Mouse (Mus musculus) midbrain, embryonic 14.5 days (tissue): Measurements from ENCODE around the gene Drc7. TPM values are rescaled to one million over a fixed set of nuclear protein-coding genes. Genes with fewer than 3 reads are reported as not detected.

ENCODE experiments used
- ATAC-seq: fragments of 200-750 bp; cut with Nextera tagmentation; 2 replicates; pipeline ENCODE4 v1.8.0; 2017; ENCODE audit warnings: moderate number of reproducible peaks, moderate library complexity; ENCODE audit not compliant: low FRiP score, low TSS enrichment
- DNase-seq: peaks from one replicate; pipeline ENCODE4 v3.0.0-alpha.2; 2015
- H3K27ac ChIP-seq: fragments of 300-500 bp; sonication (generic); replicated peaks from 2 replicates; pipeline ENCODE4 v1.5.1; 2014; ENCODE audit warnings: mild to moderate bottlenecking, low read depth, low read length, moderate library complexity
- H3K27me3 ChIP-seq: fragments of 300-500 bp; sonication (generic); 2 replicates; pipeline ENCODE4 v1.6.1; 2014; ENCODE audit warnings: low read length, control low read depth, mixed read lengths; ENCODE audit not compliant: control insufficient read depth, insufficient read depth
- H3K36me3 ChIP-seq: fragments of 300-500 bp; sonication (generic); 2 replicates; pipeline ENCODE4 v1.6.1; 2014; ENCODE audit warnings: low read length, control low read depth; ENCODE audit not compliant: control insufficient read depth, insufficient read depth
- H3K4me1 ChIP-seq: fragments of 300-500 bp; sonication (generic); 2 replicates; pipeline ENCODE4 v1.6.1; 2014; ENCODE audit warnings: mild to moderate bottlenecking, antibody characterized with exemption, low read length, control low read depth; ENCODE audit not compliant: control insufficient read depth, insufficient read depth
- H3K4me2 ChIP-seq: fragments of 300-500 bp; sonication (generic); 2 replicates; pipeline ENCODE4 v1.6.1; 2014; ENCODE audit warnings: mild to moderate bottlenecking, low read length, moderate library complexity
- H3K4me3 ChIP-seq: fragments of 300-500 bp; sonication (generic); replicated peaks from 2 replicates; pipeline ENCODE4 v1.5.1; 2014; ENCODE audit warnings: low read depth, low read length
- H3K9ac ChIP-seq: fragments of 300-500 bp; sonication (generic); replicated peaks from 2 replicates; pipeline ENCODE4 v1.6.1; 2014; ENCODE audit warnings: mild to moderate bottlenecking, low read length, moderate library complexity
- H3K9me3 ChIP-seq: fragments of 300-500 bp; sonication (generic); 2 replicates; pipeline ENCODE4 v1.6.1; 2016; ENCODE audit warnings: low read length, control low read depth, mixed read lengths; ENCODE audit not compliant: control insufficient read depth
- WGBS: fragments of 180-500 bp; shearing (Covaris S2); extraction: QIAGEN DNeasy Blood & Tissue Kit; methylation state at CpG from one replicate; pipeline ENCODE4 v1.1.7; 2014; 5-methylcytosine and 5-hydroxymethylcytosine counted together
- polyA plus RNA-seq: library from polyadenylated mRNA; unstranded; fragments of >200 nt; fragmentation: Nextera tagmentation; extraction: Ambion mirVana; gene quantifications from 2 replicates; pipeline ENCODE4 v1.2.1, GENCODE M21; 2014

Gene Drc7
- polyA plus RNA-seq, 1 experiment from 2014 or later = 1.2 TPM

GRCm38 (mm10) chr8:95047884-95048680 lies 6.8 kb upstream of the Drc7 start:
- no peaks in the 10 kb centered on the region for H3K4me1 ChIP-seq
- 56% methylated on average over 6 of the region's 6 CpGs for WGBS
- H3K9ac ChIP-seq = no peak overlapping the region
- no peak overlapping the region for H3K27ac ChIP-seq
- no peak overlapping the region for H3K4me3 ChIP-seq
- H3K27me3 ChIP-seq = no peaks in the 10 kb centered on the region
- no peak overlapping the region for H3K4me2 ChIP-seq
- ATAC-seq (no peak), DNase-seq (peak; percentile 28)
- no peaks in the 10 kb centered on the region for H3K36me3 ChIP-seq
- H3K9me3 ChIP-seq = no peaks in the 10 kb centered on the region

GRCm38 (mm10) chr8:95049636-95050035 lies 5.3 kb upstream of the Drc7 start:
- Histone ChIP-seq H3K9ac (no peak overlapping the region), H3K4me1 (no peaks in the 10 kb centered on the region), H3K4me3 (no peak overlapping the region), H3K27ac (no peak overlapping the region), H3K4me2 (no peak overlapping the region), H3K27me3 (no peaks in the 10 kb centered on the region), H3K36me3 (no peaks in the 10 kb centered on the region), H3K9me3 (no peaks in the 10 kb centered on the region)
- DNase-seq (no peak), ATAC-seq (no peak)
- 90% methylated on average over 2 of the region's 2 CpGs for WGBS

- H3K4me3 ChIP-seq = no peak overlapping the region
- no peaks in the 10 kb centered on the region for H3K4me1 ChIP-seq
- no peak overlapping the region for H3K27ac ChIP-seq
- no peaks in the 10 kb centered on the region for H3K9me3 ChIP-seq
- 65% methylated on average over 6 of the region's 6 CpGs for whole genome bisulfite sequencing
- ATAC-seq = 0 out of 2 replicates have a peak, but pooled peaks have one; percentile 24
- DNase-seq = no peak
- no peaks in the 10 kb centered on the region for H3K27me3 ChIP-seq
- no peaks in the 10 kb centered on the region for H3K36me3 ChIP-seq
- no peak overlapping the region for H3K4me2 ChIP-seq
- H3K9ac ChIP-seq = no peak overlapping the region
Measured at GRCm38 (mm10) chr8:95054438-95054837, 465 bp upstream of the Drc7 start.

- Histone ChIP-seq H3K27me3 (no peaks in the 10 kb centered on the region), H3K36me3 (no peaks in the 10 kb centered on the region), H3K27ac (no peak overlapping the region), H3K9me3 (no peaks in the 10 kb centered on the region), H3K4me2 (no peak overlapping the region), H3K9ac (no peak overlapping the region), H3K4me3 (no peak overlapping the region), H3K4me1 (no peaks in the 10 kb centered on the region)
- DNase-seq (no peak), ATAC-seq (no peak)
- WGBS = 89% methylated on average over 5 of the region's 5 CpGs
Measured at GRCm38 (mm10) chr8:95056414-95056813, 1.5 kb downstream of the Drc7 start.

GRCm38 (mm10) chr8:95058661-95059060 lies 3.8 kb downstream of the Drc7 start:
- ATAC-seq = no peak
- Histone ChIP-seq H3K4me1 (no peaks in the 10 kb centered on the region), H3K4me2 (no peak overlapping the region), H3K27ac (no peak overlapping the region), H3K9me3 (no peaks in the 10 kb centered on the region), H3K36me3 (no peaks in the 10 kb centered on the region), H3K27me3 (no peaks in the 10 kb centered on the region), H3K4me3 (no peak overlapping the region), H3K9ac (no peak overlapping the region)
- DNase-seq = no peak
- 84% methylated on average over 6 of the region's 6 CpGs for WGBS

GRCm38 (mm10) chr8:95059812-95060533 lies 5.1 kb downstream of the Drc7 start:
- no peak for DNase-seq
- Histone ChIP-seq H3K27me3 (no peaks in the 10 kb centered on the region), H3K9ac (no peak overlapping the region), H3K4me3 (no peak overlapping the region), H3K9me3 (no peaks in the 10 kb centered on the region), H3K4me1 (no peaks in the 10 kb centered on the region), H3K36me3 (no peaks in the 10 kb centered on the region), H3K4me2 (no peak overlapping the region), H3K27ac (no peak overlapping the region)
- WGBS = 73% methylated on average over 6 of the region's 6 CpGs
- ATAC-seq = no peak

- Histone ChIP-seq H3K27me3 (no peaks in the 10 kb centered on the region), H3K4me1 (no peaks in the 10 kb centered on the region), H3K27ac (no peak overlapping the region), H3K4me2 (no peak overlapping the region), H3K9me3 (no peaks in the 10 kb centered on the region), H3K9ac (no peak overlapping the region), H3K4me3 (no peak overlapping the region), H3K36me3 (no peaks in the 10 kb centered on the region)
- WGBS = 93% methylated on average over 2 of the region's 2 CpGs
- ATAC-seq (no peak), DNase-seq (no peak)
Measured at GRCm38 (mm10) chr8:95064531-95064930, 9.6 kb downstream of the Drc7 start.

- no peaks in the 10 kb centered on the region for H3K9me3 ChIP-seq
- 62% methylated on average over 3 of the region's 3 CpGs for WGBS
- H3K4me3 ChIP-seq = no peak overlapping the region
- no peaks in the 10 kb centered on the region for H3K36me3 ChIP-seq
- H3K9ac ChIP-seq = no peak overlapping the region
- H3K27ac ChIP-seq = no peak overlapping the region
- H3K27me3 ChIP-seq = no peaks in the 10 kb centered on the region
- ATAC-seq (no peak), DNase-seq (peak; percentile 70)
- no peaks in the 10 kb centered on the region for H3K4me1 ChIP-seq
- H3K4me2 ChIP-seq = no peak overlapping the region
Measured at GRCm38 (mm10) chr8:95067582-95067981, 12.7 kb downstream of the Drc7 start.

GRCm38 (mm10) chr8:95075504-95075903 lies 20.6 kb downstream of the Drc7 start:
- 75% methylated on average over 3 of the region's 3 CpGs for WGBS
- no peak for DNase-seq
- H3K27me3 ChIP-seq = no peaks in the 10 kb centered on the region
- no peak overlapping the region for H3K4me2 ChIP-seq
- H3K36me3 ChIP-seq = no peaks in the 10 kb centered on the region
- 0 out of 2 replicates have a peak, but pooled peaks cover 3% of the 10 kb centered on the region for H3K4me1 ChIP-seq
- no peak overlapping the region for H3K4me3 ChIP-seq
- H3K27ac ChIP-seq = no peak overlapping the region
- H3K9ac ChIP-seq = no peak overlapping the region
- no peak for ATAC-seq
- H3K9me3 ChIP-seq = no peaks in the 10 kb centered on the region
